Mouse (Mus musculus): ENCODE results near the gene Fat2. TPM values are rescaled to one million over a fixed set of nuclear protein-coding genes. Genes with fewer than 3 reads are reported as not detected.

The Fat2 gene
- polyA plus RNA-seq, 1 experiment from 2014 or later: 0.24 TPM

DNA sequence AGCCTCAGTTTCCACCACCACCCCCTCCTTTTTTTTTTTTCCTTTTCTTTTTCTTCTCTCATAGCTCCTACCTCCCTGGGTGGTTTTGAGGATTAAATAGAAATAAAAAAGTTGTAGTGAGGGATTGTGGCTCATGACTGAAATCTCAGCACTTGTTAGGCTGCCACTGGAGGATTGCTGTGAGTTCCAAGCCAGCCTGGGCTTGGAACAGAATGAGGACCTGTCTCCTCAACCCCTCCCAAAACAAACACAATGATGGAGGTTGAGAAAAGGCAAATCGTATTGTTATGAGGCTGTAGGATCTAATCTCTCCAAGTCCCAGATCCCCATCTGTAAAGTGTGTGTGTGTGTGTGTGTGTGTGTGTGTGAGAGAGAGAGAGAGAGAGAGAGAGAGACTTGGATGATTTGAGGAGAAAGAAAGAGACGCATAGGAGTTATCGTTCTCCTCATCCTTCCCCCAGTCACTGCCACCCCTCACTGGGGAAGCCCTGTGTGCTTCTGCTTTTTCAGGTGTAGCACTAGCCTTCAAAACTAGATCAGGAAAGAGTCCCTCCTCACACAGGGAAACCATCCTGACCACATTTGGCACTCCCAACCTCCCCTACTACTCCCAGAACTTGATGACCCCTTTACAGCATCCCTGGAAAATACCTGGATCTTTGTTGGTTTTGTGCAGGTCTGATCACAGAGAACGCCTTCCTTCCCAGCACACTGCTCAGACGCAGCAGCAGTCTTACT, 837 bp upstream of the Fat2 start:
- Histone ChIP-seq H3K4me3 (replicated peaks; ENCODE audit: low read depth, low read length) (no peak overlapping the region), H3K4me1 (ENCODE audit: control insufficient read depth, insufficient read depth, low read length) (no peaks in the 10 kb centered on the region), H3K27ac (replicated peaks; ENCODE audit: low read depth, low read length) (no peak overlapping the region), H3K27me3 (ENCODE audit: control insufficient read depth, insufficient read depth, low read length) (no peaks in the 10 kb centered on the region), H3K9me3 (ENCODE audit: control insufficient read depth, low read length) (no peaks in the 10 kb centered on the region), H3K36me3 (ENCODE audit: control insufficient read depth, insufficient read depth, low read length) (no peaks in the 10 kb centered on the region), H3K4me2 (ENCODE audit: low read length) (no peak overlapping the region), H3K9ac (replicated peaks; ENCODE audit: low read length) (no peak overlapping the region)
- 85% methylated on average over 5 of the region's 5 CpGs for WGBS
- DNase-seq (no peak), ATAC-seq (ENCODE audit: low FRiP score, low TSS enrichment) (no peak)

GRCm38 (mm10) chr11:55335314-55336076, 869 bp downstream of the Fat2 start:
- WGBS: 87% methylated on average over 14 of the region's 14 CpGs

DNA sequence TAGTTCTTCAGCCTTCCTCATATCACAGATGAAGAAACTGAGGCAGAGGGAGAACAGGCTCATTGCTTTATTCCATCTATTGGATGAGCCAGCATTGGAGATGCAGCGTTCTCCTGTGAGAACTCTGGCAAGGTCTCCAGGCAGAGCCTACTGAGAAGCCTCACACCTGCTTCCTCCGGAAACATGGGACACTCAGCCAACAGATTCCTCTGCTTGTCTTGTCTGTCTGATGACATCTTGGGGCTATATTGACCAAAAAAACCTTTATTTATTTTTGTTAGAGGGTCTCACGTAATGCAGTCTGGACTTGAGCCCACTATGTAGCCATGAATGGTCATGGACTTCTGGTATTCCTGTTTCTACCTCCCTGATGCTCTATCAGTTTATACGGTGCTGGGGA, 1.8 kb downstream of the Fat2 start:
- 94% methylated on average over 4 of the region's 4 CpGs for WGBS
- DNase-seq (no peak), ATAC-seq (ENCODE audit: low FRiP score, low TSS enrichment) (no peak)
- no peaks in the 10 kb centered on the region for H3K9me3 ChIP-seq (ENCODE audit: control insufficient read depth, low read length)
- no peak overlapping the region for H3K9ac ChIP-seq (replicated peaks; ENCODE audit: low read length)
- no peaks in the 10 kb centered on the region for H3K4me1 ChIP-seq (ENCODE audit: control insufficient read depth, insufficient read depth, low read length)
- no peaks in the 10 kb centered on the region for H3K27me3 ChIP-seq (ENCODE audit: control insufficient read depth, insufficient read depth, low read length)
- no peak overlapping the region for H3K4me2 ChIP-seq (ENCODE audit: low read length)
- H3K4me3 ChIP-seq (replicated peaks; ENCODE audit: low read depth, low read length): no peak overlapping the region
- no peak overlapping the region for H3K27ac ChIP-seq (replicated peaks; ENCODE audit: low read depth, low read length)
- H3K36me3 ChIP-seq (ENCODE audit: control insufficient read depth, insufficient read depth, low read length): no peaks in the 10 kb centered on the region

More at GRCm38 (mm10) chr11:55335314-55336076, 869 bp downstream of the Fat2 start:
- H3K4me1 ChIP-seq (ENCODE audit: control insufficient read depth, insufficient read depth, low read length): no peaks in the 10 kb centered on the region
- ATAC-seq (ENCODE audit: low FRiP score, low TSS enrichment): no peak
- DNase-seq: no peak
- H3K9me3 ChIP-seq (ENCODE audit: control insufficient read depth, low read length): no peaks in the 10 kb centered on the region
- H3K27ac ChIP-seq (replicated peaks; ENCODE audit: low read depth, low read length): no peak overlapping the region
- no peak overlapping the region for H3K4me3 ChIP-seq (replicated peaks; ENCODE audit: low read depth, low read length)
- H3K27me3 ChIP-seq (ENCODE audit: control insufficient read depth, insufficient read depth, low read length): no peaks in the 10 kb centered on the region
- no peak overlapping the region for H3K9ac ChIP-seq (replicated peaks; ENCODE audit: low read length)
- H3K36me3 ChIP-seq (ENCODE audit: control insufficient read depth, insufficient read depth, low read length): no peaks in the 10 kb centered on the region
- no peak overlapping the region for H3K4me2 ChIP-seq (ENCODE audit: low read length)

DNA sequence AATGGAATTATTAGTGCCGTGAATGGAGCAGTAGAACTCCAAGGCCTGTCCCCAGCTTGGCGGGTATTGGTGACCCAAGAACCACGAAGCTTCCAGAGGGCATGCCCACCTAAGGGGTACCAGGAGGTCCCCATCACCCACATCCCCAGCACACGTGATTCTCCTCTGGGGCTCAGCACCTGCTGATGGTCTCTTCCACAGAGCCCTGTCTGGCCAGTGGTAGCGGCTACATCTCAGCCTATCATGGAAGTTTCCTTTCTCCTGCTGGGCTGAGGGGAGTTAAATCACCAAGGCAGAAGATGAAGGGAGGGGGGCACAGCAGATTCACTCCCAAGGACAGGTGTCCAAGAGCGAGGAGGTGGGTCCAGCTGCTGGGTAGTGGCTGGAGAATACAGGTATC, 2.3 kb downstream of the Fat2 start:
- Histone ChIP-seq H3K4me3 (replicated peaks; ENCODE audit: low read depth, low read length) (no peak overlapping the region), H3K36me3 (ENCODE audit: control insufficient read depth, insufficient read depth, low read length) (no peaks in the 10 kb centered on the region), H3K27me3 (ENCODE audit: control insufficient read depth, insufficient read depth, low read length) (no peaks in the 10 kb centered on the region), H3K9ac (replicated peaks; ENCODE audit: low read length) (no peak overlapping the region), H3K4me2 (ENCODE audit: low read length) (no peak overlapping the region), H3K27ac (replicated peaks; ENCODE audit: low read depth, low read length) (no peak overlapping the region), H3K4me1 (ENCODE audit: control insufficient read depth, insufficient read depth, low read length) (no peaks in the 10 kb centered on the region), H3K9me3 (ENCODE audit: control insufficient read depth, low read length) (no peaks in the 10 kb centered on the region)
- WGBS: 87% methylated on average over 6 of the region's 6 CpGs
- no peak for ATAC-seq (ENCODE audit: low FRiP score, low TSS enrichment)
- no peak for DNase-seq

- Histone ChIP-seq H3K36me3 (ENCODE audit: control insufficient read depth, insufficient read depth, low read length) (no peaks in the 10 kb centered on the region), H3K27ac (replicated peaks; ENCODE audit: low read depth, low read length) (no peak overlapping the region), H3K4me1 (ENCODE audit: control insufficient read depth, insufficient read depth, low read length) (no peaks in the 10 kb centered on the region), H3K9me3 (ENCODE audit: control insufficient read depth, low read length) (no peaks in the 10 kb centered on the region), H3K4me3 (replicated peaks; ENCODE audit: low read depth, low read length) (no peak overlapping the region), H3K4me2 (ENCODE audit: low read length) (no peak overlapping the region), H3K27me3 (ENCODE audit: control insufficient read depth, insufficient read depth, low read length) (no peaks in the 10 kb centered on the region), H3K9ac (replicated peaks; ENCODE audit: low read length) (no peak overlapping the region)
- 89% methylated on average over 16 of the region's 16 CpGs for WGBS
- DNase-seq (no peak), ATAC-seq (ENCODE audit: low FRiP score, low TSS enrichment) (no peak)
These were observed 6.2 kb downstream of the Fat2 start for GRCm38 (mm10) chr11:55329868-55330772.

DNA sequence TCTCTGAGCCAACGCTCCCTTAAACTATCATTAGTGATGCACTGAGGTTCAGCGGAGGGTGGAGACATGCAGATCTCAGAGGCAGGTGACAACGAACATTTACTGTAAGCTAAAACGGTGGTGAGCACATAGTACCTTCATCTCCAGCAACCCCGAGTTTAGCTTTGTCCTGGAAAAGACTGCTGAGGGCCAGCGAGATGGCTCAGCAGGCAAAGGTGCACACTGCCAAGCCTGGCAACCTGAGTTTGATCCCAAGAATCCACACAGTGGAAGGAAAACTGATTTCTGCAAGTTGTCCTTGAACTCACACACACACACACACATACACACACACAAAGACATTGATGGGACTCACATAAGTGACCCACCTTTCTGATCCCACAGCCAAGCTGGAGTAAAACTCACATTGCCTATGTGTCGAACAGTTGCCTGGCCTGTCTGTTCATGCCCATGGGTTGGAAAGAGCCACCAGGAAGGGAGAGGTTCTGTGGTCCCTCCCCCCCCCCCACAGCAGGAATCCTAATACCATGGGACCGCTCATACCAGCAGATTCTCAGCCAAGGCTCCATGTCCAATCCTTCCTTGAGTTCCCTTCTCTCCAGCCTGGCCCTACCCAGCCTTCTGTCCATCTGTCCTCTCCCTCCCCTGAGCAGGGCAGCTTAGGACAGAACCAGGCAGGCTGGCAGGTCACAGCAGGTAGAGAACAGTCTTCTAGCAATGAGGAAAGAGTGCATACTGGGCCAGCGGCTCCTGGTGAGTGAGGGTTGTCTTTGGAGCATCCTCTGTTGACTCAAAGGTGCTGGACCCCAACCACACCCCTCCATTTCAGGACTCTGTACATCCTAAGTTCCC, 8.6 kb downstream of the Fat2 start:
- Histone ChIP-seq H3K9ac (replicated peaks; ENCODE audit: low read length) (no peak overlapping the region), H3K27me3 (ENCODE audit: control insufficient read depth, insufficient read depth, low read length) (no peaks in the 10 kb centered on the region), H3K9me3 (ENCODE audit: control insufficient read depth, low read length) (no peaks in the 10 kb centered on the region), H3K4me1 (ENCODE audit: control insufficient read depth, insufficient read depth, low read length) (no peaks in the 10 kb centered on the region), H3K4me3 (replicated peaks; ENCODE audit: low read depth, low read length) (no peak overlapping the region), H3K27ac (replicated peaks; ENCODE audit: low read depth, low read length) (no peak overlapping the region), H3K36me3 (ENCODE audit: control insufficient read depth, insufficient read depth, low read length) (no peaks in the 10 kb centered on the region), H3K4me2 (ENCODE audit: low read length) (no peak overlapping the region)
- 89% methylated on average over 9 of the region's 9 CpGs for WGBS
- DNase-seq: no peak
- ATAC-seq (ENCODE audit: low FRiP score, low TSS enrichment): no peak

- Histone ChIP-seq H3K9ac (replicated peaks; ENCODE audit: low read length) (no peak overlapping the region), H3K4me1 (ENCODE audit: control insufficient read depth, insufficient read depth, low read length) (no peaks in the 10 kb centered on the region), H3K27ac (replicated peaks; ENCODE audit: low read depth, low read length) (no peak overlapping the region), H3K9me3 (ENCODE audit: control insufficient read depth, low read length) (no peaks in the 10 kb centered on the region), H3K4me3 (replicated peaks; ENCODE audit: low read depth, low read length) (no peak overlapping the region), H3K4me2 (ENCODE audit: low read length) (no peak overlapping the region), H3K27me3 (ENCODE audit: control insufficient read depth, insufficient read depth, low read length) (no peaks in the 10 kb centered on the region), H3K36me3 (ENCODE audit: control insufficient read depth, insufficient read depth, low read length) (no peaks in the 10 kb centered on the region)
- no peak for ATAC-seq (ENCODE audit: low FRiP score, low TSS enrichment)
- DNase-seq: no peak
- 93% methylated on average over 5 of the region's 5 CpGs for WGBS
These were observed 9.3 kb downstream of the Fat2 start for GRCm38 (mm10) chr11:55327111-55327510.

- 75% methylated on average over 7 of the region's 7 CpGs for WGBS
- Histone ChIP-seq H3K9me3 (ENCODE audit: control insufficient read depth, low read length) (no peaks in the 10 kb centered on the region), H3K4me3 (replicated peaks; ENCODE audit: low read depth, low read length) (no peak overlapping the region), H3K27ac (replicated peaks; ENCODE audit: low read depth, low read length) (no peak overlapping the region), H3K9ac (replicated peaks; ENCODE audit: low read length) (no peak overlapping the region), H3K4me1 (ENCODE audit: control insufficient read depth, insufficient read depth, low read length) (no peaks in the 10 kb centered on the region), H3K36me3 (ENCODE audit: control insufficient read depth, insufficient read depth, low read length) (no peaks in the 10 kb centered on the region), H3K4me2 (ENCODE audit: low read length) (no peak overlapping the region), H3K27me3 (ENCODE audit: control insufficient read depth, insufficient read depth, low read length) (no peaks in the 10 kb centered on the region)
- DNase-seq (peak; percentile 35), ATAC-seq (ENCODE audit: low FRiP score, low TSS enrichment) (no peak)
These were observed 10.2 kb downstream of the Fat2 start for GRCm38 (mm10) chr11:55326211-55326610.
